16 mouse cellular contexts compared by ENCODE assay signal in genomic region chr9:77438836-77439271, GRCm38 (mm10).
DNase-seq lines count a peak whose midpoint lies in the region; ATAC-seq and TF ChIP-seq lines count a peak whose summit lies in the region.
"Had no signal": no experiment of that assay in that cellular context is flagged by ENCODE, and none has a peak within 500 bp of the region (broad histone marks: within the 10 kb centered on the region; RNA-seq: fewer than 3 reads in every experiment).

No protein-coding gene starts in this region.

- H3K4me3 ChIP-seq in lung, postnatal 0 days (ENCODE audit: low read depth, low read length), result no peak overlapping the region
- peak overlapping the region in 1 of 2 experiments; percentile 3; a peak in 1 of 4 replicates for H3K4me3 ChIP-seq in heart, embryonic 14.5 days (ENCODE audit: control insufficient read depth in 1 of 2, insufficient read depth in 1 of 2, low read depth in 1 of 2, low read length in 2 of 2)
- no peak overlapping the region for H3K4me3 ChIP-seq in neural tube, embryonic 14.5 days (ENCODE audit: low read depth, low read length)
- H3K4me3 ChIP-seq in intestine, embryonic 16.5 days (ENCODE audit: low read length), result no peak overlapping the region
- H3K4me3 ChIP-seq: embryonic facial prominence, embryonic 12.5 days; limb, embryonic 13.5 days had no signal

- H3K27ac ChIP-seq in lung, postnatal 0 days (ENCODE audit: low read length), result peak overlapping the region; percentile 66; the same call in 1 of the 2 replicates
- peak overlapping the region; percentile 97 to 98 for H3K27ac ChIP-seq in heart, embryonic 14.5 days (replicated peaks in 1 of 2; ENCODE audit: control insufficient read depth in 1 of 2, insufficient read depth in 1 of 2, low read depth in 2 of 2, low read length in 2 of 2)
- peak overlapping the region; percentile 66 for H3K27ac ChIP-seq in neural tube, embryonic 14.5 days (ENCODE audit: low read depth, low read length)
- no peak overlapping the region for H3K27ac ChIP-seq in intestine, embryonic 16.5 days (ENCODE audit: low read length)
- H3K27ac ChIP-seq: embryonic facial prominence, embryonic 12.5 days; limb, embryonic 13.5 days; stomach, postnatal 0 days had no signal

- H3K9me3 ChIP-seq in lung, postnatal 0 days (ENCODE audit: low read length), result no peaks in the 10 kb centered on the region
- H3K9me3 ChIP-seq in heart, embryonic 14.5 days (ENCODE audit: control insufficient read depth, low read length), result no peaks in the 10 kb centered on the region
- no peaks in the 10 kb centered on the region for H3K9me3 ChIP-seq in neural tube, embryonic 14.5 days (ENCODE audit: control insufficient read depth, low read length)
- no peaks in the 10 kb centered on the region for H3K9me3 ChIP-seq in intestine, embryonic 16.5 days (ENCODE audit: control insufficient read depth, low read length)
- H3K9me3 ChIP-seq: embryonic facial prominence, embryonic 12.5 days; limb, embryonic 13.5 days had no signal

- no peak for TF ChIP-seq CTCF in lung, postnatal 0 days (IDR thresholded peaks at IDR 0.05)

- peak; percentile 11 to 20 for DNase-seq in cerebellum, postnatal 10 days
- no peak for DNase-seq in cerebellum, adult 8-10 months
- peak; percentile 39 for DNase-seq in lung, postnatal 0 days (ENCODE audit: low spot score)
- DNase-seq in lung, postnatal 36 days, result no peak
- DNase-seq in thymus, adult 18-20 months, result no peak
- DNase-seq: B cell, adult 2 months; gastrocnemius, postnatal 10 days; kidney, adult 8-10 months; right cerebral cortex, adult 18-20 months had no signal

- no peaks in the 10 kb centered on the region for H3K27me3 ChIP-seq in lung, postnatal 0 days (replicated peaks; ENCODE audit: insufficient read depth, low read length)
- no peaks in the 10 kb centered on the region for H3K27me3 ChIP-seq in heart, embryonic 14.5 days (ENCODE audit: control insufficient read depth, insufficient read depth, low read length)
- no peaks in the 10 kb centered on the region for H3K27me3 ChIP-seq in neural tube, embryonic 14.5 days (ENCODE audit: control insufficient read depth, insufficient read depth, low read length)
- no peaks in the 10 kb centered on the region for H3K27me3 ChIP-seq in intestine, embryonic 16.5 days (replicated peaks; ENCODE audit: control insufficient read depth, insufficient read depth, low read length)
- H3K27me3 ChIP-seq: embryonic facial prominence, embryonic 12.5 days; limb, embryonic 13.5 days; Patski had no signal

- no peaks in the 10 kb centered on the region for H3K36me3 ChIP-seq in lung, postnatal 0 days (ENCODE audit: insufficient read depth, low read length)
- peaks cover 32% of the 10 kb centered on the region for H3K36me3 ChIP-seq in heart, embryonic 14.5 days (ENCODE audit: control insufficient read depth, insufficient read depth, low read length)
- no peaks in the 10 kb centered on the region for H3K36me3 ChIP-seq in neural tube, embryonic 14.5 days (ENCODE audit: control insufficient read depth, insufficient read depth, low read length)
- H3K36me3 ChIP-seq in intestine, embryonic 16.5 days (ENCODE audit: control insufficient read depth, insufficient read depth, low read length), result peaks cover 3% of the 10 kb centered on the region; the same call in 1 of the 2 replicates

- 43% methylated on average over 11 of the region's 11 CpGs for WGBS in lung, postnatal 0 days
- 33% methylated on average over 11 of the region's 11 CpGs for WGBS in heart, embryonic 14.5 days
- WGBS in neural tube, embryonic 14.5 days, result 51% methylated on average over 11 of the region's 11 CpGs
- 64% methylated on average over 11 of the region's 11 CpGs for WGBS in intestine, embryonic 16.5 days

- peak; percentile 64 for ATAC-seq in lung, postnatal 0 days
- peak; percentile 88 for ATAC-seq in heart, embryonic 14.5 days (ENCODE audit: insufficient number of reproducible peaks, insufficient read depth, low FRiP score, low read depth)
- ATAC-seq in neural tube, embryonic 14.5 days (ENCODE audit: low read depth), result peak; percentile 80
- ATAC-seq in intestine, embryonic 16.5 days, result no peak
- ATAC-seq: Patski had no signal

- TF ChIP-seq EP300 in lung, postnatal 0 days (IDR thresholded peaks at IDR 0.05), result no peak

- no peak overlapping the region for H3K9ac ChIP-seq in lung, postnatal 0 days (replicated peaks; ENCODE audit: low read depth)
- H3K9ac ChIP-seq in heart, embryonic 14.5 days (ENCODE audit: low read length), result peak overlapping the region; percentile 64
- no peak overlapping the region for H3K9ac ChIP-seq in neural tube, embryonic 14.5 days (replicated peaks; ENCODE audit: low read depth, low read length)
- H3K9ac ChIP-seq in intestine, embryonic 16.5 days (ENCODE audit: low read depth, low read length), result no peak overlapping the region
- H3K9ac ChIP-seq: embryonic facial prominence, embryonic 12.5 days; limb, embryonic 13.5 days had no signal

- 0 out of 2 replicates have a peak overlapping the region, but pooled peaks have one; percentile 29 for H3K4me2 ChIP-seq in lung, postnatal 0 days (replicated peaks; ENCODE audit: low read depth, low read length)
- peak overlapping the region; percentile 50 for H3K4me2 ChIP-seq in heart, embryonic 14.5 days (ENCODE audit: low read length)
- H3K4me2 ChIP-seq in neural tube, embryonic 14.5 days (ENCODE audit: low read depth, low read length), result no peak overlapping the region
- H3K4me2 ChIP-seq in intestine, embryonic 16.5 days (ENCODE audit: low read depth, low read length), result no peak overlapping the region
- H3K4me2 ChIP-seq: embryonic facial prominence, embryonic 12.5 days; limb, embryonic 13.5 days had no signal

- H3K4me1 ChIP-seq in lung, postnatal 0 days (ENCODE audit: insufficient read depth, low read depth, low read length), result peaks cover 13% of the 10 kb centered on the region; the same call in 1 of the 2 replicates
- H3K4me1 ChIP-seq in heart, embryonic 14.5 days (ENCODE audit: control insufficient read depth in 2 of 2, insufficient read depth in 2 of 2, low read length in 2 of 2), result peaks cover 8 to 16% of the 10 kb centered on the region in 2 experiments
- H3K4me1 ChIP-seq in neural tube, embryonic 14.5 days (ENCODE audit: control insufficient read depth, insufficient read depth, low read length), result peaks cover 10% of the 10 kb centered on the region; the same call in 1 of the 2 replicates
- H3K4me1 ChIP-seq in intestine, embryonic 16.5 days (ENCODE audit: control insufficient read depth, insufficient read depth, low read length), result no peaks in the 10 kb centered on the region
- H3K4me1 ChIP-seq: embryonic facial prominence, embryonic 12.5 days had no signal

Comparison
In these comparisons a context has a peak if more than half of its experiments do, and no peak if none do; other contexts are left out.
1. DNase-seq: peak in cerebellum, postnatal 10 days (2 of 2) and lung, postnatal 0 days (single experiment); none in cerebellum, adult 8-10 months (single experiment), lung, postnatal 36 days (single experiment) and thymus, adult 18-20 months (0 of 2).
2. H3K4me2 ChIP-seq: peak in lung, postnatal 0 days (single experiment) and heart, embryonic 14.5 days (single experiment); none in neural tube, embryonic 14.5 days (single experiment) and intestine, embryonic 16.5 days (single experiment).